Mouse (Mus musculus) left cerebral cortex, postnatal 4 days (tissue): ENCODE measurements around the gene Kremen2. TPM values are rescaled to one million over a fixed set of nuclear protein-coding genes. Genes with fewer than 3 reads are reported as not detected.

ENCODE experiments used
- DNase-seq: peaks from one replicate; pipeline ENCODE4 v3.0.0-alpha.2; 2022
- intact Hi-C: fragments of 180-260 bp; cut with DNase I; formaldehyde crosslinking; loops from one replicate; pipeline ENCODE4 v1.15.1; 2025
- total RNA-seq, 2 experiments: library from RNA; stranded (reverse); gene quantifications; 2 replicates each; pipeline ENCODE4 v1.2.3; 2021

The Kremen2 gene
- total RNA-seq, 2 experiments from 2014 or later: 0.46 to 0.87 TPM

DNA sequence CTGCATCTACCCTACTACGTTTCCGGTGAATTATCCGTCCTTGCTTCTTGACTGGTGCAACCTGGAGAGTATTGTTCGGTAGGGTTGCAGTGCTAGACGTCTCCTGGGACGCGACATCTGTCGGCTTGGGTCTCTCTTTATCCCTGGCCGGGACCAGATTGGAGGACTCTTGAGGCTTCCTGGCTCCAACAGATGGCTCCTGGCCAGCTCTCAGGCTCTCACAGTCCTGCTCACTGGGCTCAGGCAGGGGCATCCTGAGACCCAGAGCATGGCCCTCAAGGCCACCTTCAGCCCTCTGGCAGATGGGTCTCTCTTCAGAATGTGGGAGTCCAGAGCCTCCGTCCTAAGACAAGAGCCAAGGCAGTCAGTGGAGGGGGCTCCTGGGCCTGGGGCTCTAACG, 17.3 kb upstream of the Kremen2 start:
- intact Hi-C loops: no loop called here
- DNase-seq: peak; percentile 57

DNA sequence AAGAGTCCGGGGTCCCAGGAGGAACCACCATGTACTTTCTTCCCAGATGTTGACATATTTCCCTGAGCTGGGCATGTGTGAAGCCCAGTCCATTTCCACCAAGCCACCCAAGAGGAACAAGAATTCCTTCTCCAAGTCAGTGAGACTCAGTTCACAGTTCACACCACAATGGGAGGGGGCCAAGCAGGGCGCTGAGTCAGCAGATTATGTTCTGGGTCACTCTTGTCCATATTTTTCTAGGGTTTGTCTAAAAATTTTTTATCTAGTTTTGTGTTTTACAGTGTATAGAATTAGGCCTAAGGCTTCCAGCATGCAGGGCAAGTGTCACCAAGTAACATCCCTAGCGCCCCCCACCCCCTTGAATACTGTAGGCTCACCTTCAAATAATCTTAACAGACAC, 15.5 kb upstream of the Kremen2 start:
- no peak for DNase-seq
- intact Hi-C loops: no loop called here

DNA sequence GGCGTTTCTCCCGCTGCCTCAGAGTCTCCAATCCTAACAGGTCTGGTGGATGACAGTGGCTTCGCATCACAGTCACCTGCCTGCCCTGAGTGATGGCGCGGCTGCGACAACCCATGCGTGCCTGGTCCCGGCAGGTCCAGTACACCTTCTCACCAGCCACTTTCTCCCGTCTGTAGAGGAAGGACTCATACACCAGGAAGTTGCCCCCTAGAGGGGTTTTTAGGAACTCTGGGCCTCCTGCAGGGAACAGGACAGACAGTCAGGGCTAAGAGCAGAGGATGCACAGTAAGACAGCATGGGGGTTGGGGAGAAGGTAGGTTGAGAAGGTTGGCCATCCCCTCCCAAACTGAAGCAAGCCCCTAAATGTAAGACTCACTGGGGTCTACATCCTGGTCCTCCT, 14.6 kb upstream of the Kremen2 start:
- no peak for DNase-seq
- intact Hi-C loops: no loop called here

DNA sequence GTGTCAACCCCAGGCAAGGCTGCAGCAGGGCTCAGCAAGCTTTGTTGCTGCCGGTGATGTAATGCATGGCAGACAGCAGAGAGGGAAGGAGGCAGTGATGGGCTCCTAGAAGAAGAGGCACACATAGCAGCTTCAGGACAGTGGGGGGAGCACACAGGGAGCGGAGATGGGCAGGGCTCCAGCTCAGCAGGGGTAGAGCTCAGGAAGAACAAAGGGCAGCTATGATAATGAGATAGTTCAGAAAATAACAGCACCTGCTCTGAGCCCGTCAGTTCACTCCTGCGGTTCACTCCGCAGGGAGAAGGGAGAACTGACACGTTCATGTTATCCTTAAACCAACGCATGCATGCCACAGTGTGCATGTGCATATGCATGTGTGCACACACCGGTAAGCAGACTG, 13.2 kb upstream of the Kremen2 start:
- intact Hi-C loops: no loop called here

DNA sequence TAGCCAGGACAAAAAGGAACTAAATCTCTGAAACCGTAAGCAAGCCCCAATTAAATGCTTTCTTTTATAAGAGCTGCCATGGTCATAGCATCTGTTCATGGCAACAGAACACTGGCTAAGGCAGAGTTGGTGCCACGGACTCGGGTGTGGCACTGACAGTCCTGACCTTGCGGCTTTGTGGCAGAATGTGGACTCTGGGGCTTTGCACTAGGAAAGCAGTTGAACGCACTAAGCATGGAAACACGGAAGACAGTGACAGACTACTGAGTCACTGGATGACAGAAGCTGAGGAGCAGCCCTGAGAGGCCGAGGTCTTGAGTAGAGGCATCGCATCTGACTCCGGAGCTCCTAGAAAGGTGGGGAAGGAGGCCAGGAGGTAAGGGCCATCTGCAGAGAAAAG, 11.9 kb upstream of the Kremen2 start:
- intact Hi-C loops: no loop called here
- no peak for DNase-seq

More for the DNA sequence above, 13.2 kb upstream of the Kremen2 start:
- no peak for DNase-seq

GRCm38 (mm10) chr17:23755689-23756088, 10.1 kb upstream of the Kremen2 start:
- intact Hi-C loops: no loop called here
- no peak for DNase-seq

DNA sequence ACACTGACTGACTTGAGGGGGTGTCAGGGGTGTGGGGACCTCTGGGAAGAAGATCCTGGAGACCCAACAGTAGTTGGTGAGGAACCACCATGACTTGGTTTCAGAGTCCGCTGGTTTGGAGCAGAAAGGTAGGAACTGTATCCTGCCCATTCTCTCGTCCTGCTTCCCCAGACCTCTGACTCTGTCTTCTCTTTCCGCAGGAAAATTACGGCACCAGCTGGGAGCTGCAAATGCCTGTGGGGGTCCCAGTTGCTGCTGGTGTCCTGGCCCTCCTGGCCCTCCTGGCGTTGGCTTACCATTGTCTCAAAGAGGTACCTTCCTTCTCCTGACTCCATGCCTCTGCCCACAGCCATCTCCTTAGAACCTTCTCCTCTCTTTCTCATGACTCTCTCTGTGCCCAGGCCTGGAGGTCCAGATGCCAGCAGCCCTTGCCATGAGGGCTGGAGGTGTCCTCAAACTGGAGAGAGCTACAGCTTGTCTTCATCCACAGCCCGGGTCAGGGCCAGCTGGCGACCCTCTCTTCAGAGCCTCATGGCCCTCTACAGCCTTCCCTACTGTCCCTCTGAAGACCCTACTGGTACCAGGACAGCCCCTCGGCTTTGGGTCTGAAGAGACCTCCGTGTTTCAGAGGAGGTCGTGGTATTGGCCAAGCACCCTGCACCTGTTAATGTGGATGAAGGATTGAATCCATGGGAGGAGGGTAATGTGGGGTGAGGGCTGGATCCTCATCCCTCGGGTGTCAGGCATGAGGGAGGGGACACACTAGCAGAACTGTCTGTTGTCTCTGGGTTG, 4.0 kb upstream of the Kremen2 start:
- no peak for DNase-seq
- intact Hi-C loops: no loop called here

- DNase-seq: peak; percentile 57
- intact Hi-C loops: no loop called here
These were observed 3.2 kb upstream of the Kremen2 start for GRCm38 (mm10) chr17:23748631-23749391.

DNA sequence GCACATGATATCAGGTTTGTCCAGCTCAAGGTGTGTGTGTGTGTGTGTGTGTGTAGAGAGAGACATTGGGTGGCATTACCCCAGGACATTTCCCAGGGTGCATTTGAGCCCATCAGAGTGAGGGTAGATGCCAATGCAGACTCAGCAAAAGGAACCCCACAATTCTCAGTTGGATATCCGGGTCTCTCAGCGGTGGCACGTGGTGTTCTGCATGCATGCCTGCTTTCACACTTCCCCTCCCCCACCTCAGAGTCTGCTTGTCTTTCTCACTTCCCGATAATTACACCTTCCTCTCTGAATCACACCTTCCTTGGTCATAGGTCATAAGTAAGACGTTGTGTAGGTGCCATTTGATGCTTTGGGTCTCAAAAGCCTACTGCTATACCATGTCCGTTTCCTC, 2.4 kb upstream of the Kremen2 start:
- intact Hi-C loops: no loop called here
- DNase-seq: no peak

- intact Hi-C loops: no loop called here
- no peak for DNase-seq
These were observed 1.8 kb upstream of the Kremen2 start for GRCm38 (mm10) chr17:23747471-23747870.

GRCm38 (mm10) chr17:23746767-23747166, 1.1 kb upstream of the Kremen2 start:
- DNase-seq: no peak
- intact Hi-C loops: no loop called here

DNA sequence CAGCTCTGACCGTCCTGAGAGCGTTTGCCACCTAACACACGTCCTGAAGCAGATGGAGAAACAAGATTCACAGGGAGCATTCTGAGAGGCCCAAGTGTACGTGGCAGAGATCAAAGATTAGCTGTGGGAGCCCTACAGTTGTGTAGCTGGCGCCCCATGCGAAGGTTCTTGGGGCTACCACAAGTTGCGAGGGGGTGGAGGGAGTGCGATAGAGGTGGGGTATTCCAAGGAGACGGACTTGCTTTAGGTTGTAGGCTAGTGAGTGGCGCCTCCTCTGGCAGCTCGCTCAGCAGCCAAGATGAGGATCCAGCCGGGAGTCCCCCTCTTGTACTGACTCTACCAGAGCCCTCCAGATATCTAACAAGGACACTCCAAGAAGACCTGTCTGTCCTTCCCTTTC, 678 bp upstream of the Kremen2 start:
- no peak for DNase-seq
- intact Hi-C loops: no loop called here

DNA sequence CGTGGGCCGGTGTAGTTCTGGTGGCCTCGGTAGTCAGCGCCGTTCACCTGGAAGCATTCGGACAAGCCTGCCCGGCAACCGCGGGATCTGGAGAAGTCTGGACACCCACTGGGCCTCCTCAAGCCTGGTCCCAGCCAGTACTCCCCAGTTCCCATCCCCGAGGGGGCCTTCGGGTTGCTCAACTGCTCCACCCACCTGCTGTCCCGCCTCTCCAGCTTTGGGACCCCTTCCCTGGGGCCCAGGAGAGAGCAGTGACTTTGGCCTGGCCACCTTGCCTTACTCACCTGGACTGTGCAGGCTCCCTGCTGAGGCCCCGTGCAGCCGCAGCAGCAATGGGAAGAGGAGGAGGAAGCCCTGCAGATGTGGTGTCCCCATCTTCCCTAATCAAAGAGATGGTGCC, 982 bp downstream of the Kremen2 start:
- DNase-seq: no peak
- intact Hi-C loops: no loop called here

DNA sequence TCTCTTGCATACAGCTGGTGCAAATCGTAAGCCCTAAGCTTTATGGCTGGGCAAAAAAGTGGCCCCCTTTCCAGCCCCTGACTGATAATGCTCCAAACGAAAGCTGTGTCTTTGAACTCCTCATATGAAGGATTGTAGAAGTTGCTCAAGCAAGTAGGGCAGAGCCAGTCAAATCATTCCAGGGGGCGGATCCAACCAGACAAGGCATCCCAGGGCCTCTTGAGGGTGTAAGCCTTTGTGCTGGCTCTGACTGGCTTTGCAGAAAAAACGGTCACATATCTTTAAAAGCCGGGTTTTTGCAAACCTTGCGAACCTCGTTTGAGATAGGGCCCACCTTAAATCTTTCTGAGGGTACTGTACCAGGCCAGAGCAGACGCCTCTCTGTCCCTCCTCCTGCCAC, 1.6 kb downstream of the Kremen2 start:
- no peak for DNase-seq
- intact Hi-C loops: no loop called here

GRCm38 (mm10) chr17:23742941-23743340, 2.7 kb downstream of the Kremen2 start:
- no peak for DNase-seq
- intact Hi-C loops: no loop called here

DNA sequence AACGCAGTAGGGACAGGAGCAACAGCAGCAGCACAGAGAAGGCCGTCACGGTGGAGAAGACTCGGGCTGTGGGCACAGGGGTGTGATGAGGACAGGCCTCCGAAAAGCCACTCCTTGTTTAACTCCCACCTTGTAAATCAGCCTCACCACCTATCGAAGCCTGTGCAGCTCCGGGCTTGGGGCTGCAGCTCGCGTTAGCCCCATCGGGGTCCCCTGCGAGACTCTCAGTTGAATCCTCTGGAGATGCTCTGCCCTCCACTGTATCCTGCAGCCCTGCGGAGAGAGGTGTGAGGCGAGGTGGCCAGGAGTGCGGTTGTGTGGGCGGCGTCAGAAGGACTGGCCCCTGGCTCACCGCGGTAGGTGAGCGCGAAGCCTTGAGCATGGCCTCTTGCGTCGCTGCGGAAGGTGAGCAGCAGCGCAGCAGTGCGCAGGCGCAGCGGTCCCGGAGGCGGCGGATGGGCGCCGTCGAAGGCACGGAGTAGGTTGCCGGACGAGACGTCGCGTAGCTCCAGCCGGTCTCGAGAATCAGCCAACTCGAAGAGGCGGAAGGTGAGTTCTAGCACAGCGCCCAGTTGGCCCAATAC, 3.3 kb downstream of the Kremen2 start:
- DNase-seq: no peak
- intact Hi-C loops: no loop called here

GRCm38 (mm10) chr17:23741359-23742209, 4.0 kb downstream of the Kremen2 start:
- intact Hi-C loops: no loop called here
- no peak for DNase-seq

DNA sequence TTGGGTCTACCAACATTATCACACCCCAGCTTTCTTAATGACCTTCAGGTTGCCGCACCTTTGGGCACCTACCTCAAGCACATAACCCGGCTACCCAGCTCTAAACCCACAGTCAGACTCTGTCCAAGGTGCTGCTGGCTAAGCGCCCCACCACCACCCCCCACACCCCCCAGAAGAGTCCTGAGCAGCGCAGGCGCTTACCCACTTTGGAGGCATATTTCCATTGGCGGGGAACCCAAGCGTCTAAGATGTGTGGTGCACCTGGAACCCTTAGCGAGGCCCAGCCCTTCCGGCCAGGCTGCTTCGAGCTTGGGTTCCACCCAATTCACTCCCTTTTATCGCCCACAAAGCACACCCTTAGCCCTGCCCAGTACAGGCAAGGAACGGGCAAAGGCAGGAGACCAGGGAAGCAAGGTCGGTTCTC, 5.0 kb downstream of the Kremen2 start, which contains the start of gene Paqr4:
TSS of gene Paqr4 (minus strand) at position 270 of the 424 bp plus-strand sequence.
- no peak for DNase-seq
- intact Hi-C loops: no loop called here

DNA sequence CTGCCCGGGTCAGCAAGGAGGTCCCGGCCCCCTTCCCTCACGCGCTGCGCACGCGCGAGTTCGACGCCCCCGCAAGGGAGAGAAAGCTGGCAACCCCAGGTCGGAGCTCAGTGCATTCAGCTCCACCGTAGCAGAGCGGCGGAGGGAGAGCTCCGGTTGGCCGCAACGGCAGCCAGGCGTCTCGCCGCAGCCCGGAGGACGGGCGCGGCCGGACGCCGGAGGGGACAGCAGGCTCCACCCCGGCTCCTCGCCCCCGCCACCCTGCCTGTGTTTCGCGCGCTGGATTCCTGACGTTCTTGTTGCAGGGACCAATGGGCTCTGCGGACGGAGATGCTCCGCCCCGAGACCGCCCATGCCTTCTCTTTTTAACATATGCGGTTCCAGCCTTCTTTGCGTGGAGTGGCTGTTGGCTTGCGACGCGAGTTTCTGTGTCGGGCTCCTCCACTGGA, 5.5 kb downstream of the Kremen2 start:
- intact Hi-C loops: no loop called here
- peak; percentile 91 for DNase-seq

DNA sequence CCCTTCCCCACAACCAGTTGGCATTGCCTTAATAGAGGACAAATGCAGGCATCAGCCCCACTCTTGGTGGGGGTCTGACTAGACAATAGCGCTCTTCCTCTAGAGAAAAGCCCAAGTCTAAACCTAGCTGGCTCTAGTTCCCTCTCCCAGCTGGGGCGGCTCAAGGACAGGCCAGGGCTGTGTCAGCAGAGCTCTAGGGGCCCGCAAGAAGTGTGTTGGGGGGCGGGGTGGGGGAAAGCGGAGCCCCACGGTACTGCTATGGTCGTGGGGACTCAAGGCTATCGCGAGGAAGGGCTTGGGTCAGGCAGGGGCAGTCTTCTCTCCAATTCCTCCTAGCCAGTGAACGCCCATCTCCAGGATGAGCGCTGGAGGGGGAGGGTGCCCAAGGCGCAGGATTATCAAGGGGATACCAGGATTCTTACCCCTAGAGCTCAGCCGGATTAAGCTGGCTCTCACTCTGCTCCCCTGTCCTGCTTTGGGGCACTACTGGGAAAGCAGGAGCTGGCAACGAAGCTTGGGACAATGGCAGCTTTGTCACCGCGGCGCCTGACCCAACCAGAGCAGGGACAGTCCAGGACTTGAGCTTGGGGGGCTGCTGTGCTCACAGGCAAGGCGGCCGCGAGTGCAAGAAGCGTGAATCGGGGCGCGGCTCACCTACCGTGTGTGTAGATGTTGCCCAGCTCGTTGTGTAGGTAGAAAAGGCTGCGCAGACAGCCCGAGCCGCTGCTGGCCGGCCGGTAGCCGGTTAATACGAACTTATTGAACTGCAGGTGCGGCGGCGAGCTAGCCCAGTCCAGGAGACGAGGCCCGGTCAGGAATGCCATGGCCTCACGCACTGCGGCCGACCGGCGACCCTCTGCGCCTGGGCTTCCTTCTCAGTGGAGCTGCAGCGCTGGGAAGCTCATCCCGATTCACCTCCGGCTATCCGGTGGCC, 6.2 kb downstream of the Kremen2 start:
- DNase-seq: peak; percentile 54
- intact Hi-C loops: no loop called here
